Mouse (Mus musculus) thymus, adult 2 months (tissue): ENCODE data around the gene Zdhhc13. TPM values are rescaled to one million over a fixed set of nuclear protein-coding genes. Genes with fewer than 3 reads are reported as not detected.

Experiments
- DNase-seq: peaks from one replicate; pipeline ENCODE4 v3.0.0; 2021
- H3K27ac ChIP-seq: fragments of 200-500 bp; 2 replicates; pipeline ENCODE4 v1.5.1; 2012; ENCODE audit warnings: low read length, control low read depth; ENCODE audit not compliant: control insufficient read depth, insufficient read depth
- H3K27me3 ChIP-seq: fragments of 200-500 bp; 2 replicates; pipeline ENCODE4 v1.6.1; 2012; ENCODE audit warnings: mild to moderate bottlenecking, low read length, moderate library complexity, mixed read lengths; ENCODE audit not compliant: control insufficient read depth, insufficient read depth
- H3K36me3 ChIP-seq: fragments of 200-500 bp; 2 replicates; pipeline ENCODE4 v1.6.1; 2012; ENCODE audit warnings: mild to moderate bottlenecking, low read length, moderate library complexity; ENCODE audit not compliant: control insufficient read depth, insufficient read depth
- H3K4me1 ChIP-seq: fragments of 200-500 bp; replicated peaks from 2 replicates; pipeline ENCODE4 v1.6.1; 2012; ENCODE audit warnings: low read length; ENCODE audit not compliant: control insufficient read depth, insufficient read depth
- H3K4me3 ChIP-seq: fragments of 200-500 bp; 2 replicates; pipeline ENCODE4 v1.5.1; 2012; ENCODE audit warnings: mild to moderate bottlenecking, low read length, control low read depth, moderate library complexity; ENCODE audit not compliant: control insufficient read depth, insufficient read depth
- CTCF ChIP-seq: fragments of 200-500 bp; IDR thresholded peaks from 2 replicates; pipeline ENCODE4 v1.5.1; 2012; ENCODE audit warnings: mild to moderate bottlenecking, control low read depth, low read length, moderate library complexity, borderline replicate concordance; ENCODE audit not compliant: control insufficient read depth, poor library complexity, insufficient read depth; ENCODE audit errors: extremely low read depth
- POLR2A ChIP-seq: fragments of 200-500 bp; IDR thresholded peaks from 2 replicates; pipeline ENCODE4 v1.6.1; 2012; ENCODE audit warnings: mild to moderate bottlenecking, low read length, control low read depth, moderate library complexity; ENCODE audit not compliant: control insufficient read depth, poor library complexity, insufficient read depth; ENCODE audit errors: extremely low read depth
- WGBS: fragments of 180-500 bp; shearing (Covaris S2); methylation state at CpG from one replicate; pipeline ENCODE4 v1.1.7; 2018; 5-methylcytosine and 5-hydroxymethylcytosine counted together
- polyA plus RNA-seq: library from polyadenylated mRNA; depleted of rRNA; stranded (reverse); fragments of >200 nt; gene quantifications from 2 replicates; pipeline ENCODE4 v1.2.3, GENCODE M21; 2012

The Zdhhc13 gene
- polyA plus RNA-seq, 1 experiment, result 19.6 TPM

- no peak overlapping the region for H3K4me3 ChIP-seq
- peaks cover 3% of the 10 kb centered on the region; the same call in 1 of the 2 replicates for H3K4me1 ChIP-seq
- no peak overlapping the region for H3K27ac ChIP-seq
- no peak for TF ChIP-seq POLR2A
- TF ChIP-seq CTCF, result no peak
- no peaks in the 10 kb centered on the region for H3K36me3 ChIP-seq
- WGBS, result 26% methylated on average over 1 of the region's 1 CpGs
- no peaks in the 10 kb centered on the region for H3K27me3 ChIP-seq
- no peak for DNase-seq
These were observed 72.1 kb downstream of the Zdhhc13 start for GRCm38 (mm10) chr7:48860948-48861347.

GRCm38 (mm10) chr7:48861796-48862195 is 73.0 kb downstream of the Zdhhc13 start:
- H3K27me3 ChIP-seq, result no peaks in the 10 kb centered on the region
- DNase-seq, result no peak
- 92% methylated on average over 4 of the region's 4 CpGs for WGBS
- TF ChIP-seq POLR2A, result no peak
- no peak for TF ChIP-seq CTCF
- H3K27ac ChIP-seq, result no peak overlapping the region
- H3K36me3 ChIP-seq, result no peaks in the 10 kb centered on the region; the same call in 1 of the 2 replicates
- H3K4me3 ChIP-seq, result no peak overlapping the region
- H3K4me1 ChIP-seq, result peaks cover 3% of the 10 kb centered on the region; the same call in 1 of the 2 replicates

- Histone ChIP-seq H3K27ac (no peak overlapping the region), H3K4me3 (no peak overlapping the region), H3K4me1 (peaks cover 3% of the 10 kb centered on the region; the same call in 1 of the 2 replicates), H3K27me3 (no peaks in the 10 kb centered on the region), H3K36me3 (peaks cover 19% of the 10 kb centered on the region)
- TF ChIP-seq POLR2A (no peak), CTCF (no peak)
- no peak for DNase-seq
These were observed 75.4 kb downstream of the Zdhhc13 start for GRCm38 (mm10) chr7:48864199-48864598.

GRCm38 (mm10) chr7:48864671-48865458 is 76.1 kb downstream of the Zdhhc13 start:
- H3K4me1 ChIP-seq, result peaks cover 3% of the 10 kb centered on the region; the same call in 1 of the 2 replicates
- no peaks in the 10 kb centered on the region for H3K27me3 ChIP-seq
- peaks cover 22% of the 10 kb centered on the region for H3K36me3 ChIP-seq
- H3K4me3 ChIP-seq, result no peak overlapping the region
- WGBS, result 47% methylated on average over 9 of the region's 9 CpGs
- no peak for DNase-seq
- H3K27ac ChIP-seq, result no peak overlapping the region
- TF ChIP-seq CTCF (no peak), POLR2A (no peak)

GRCm38 (mm10) chr7:48867576-48867975 is 78.8 kb downstream of the Zdhhc13 start:
- no peak for TF ChIP-seq CTCF
- no peak for TF ChIP-seq POLR2A
- H3K27ac ChIP-seq, result no peak overlapping the region
- 97% methylated on average over 18 of the region's 18 CpGs for WGBS
- no peak for DNase-seq
- H3K36me3 ChIP-seq, result peaks cover 47% of the 10 kb centered on the region
- no peak overlapping the region for H3K4me3 ChIP-seq
- H3K4me1 ChIP-seq, result peaks cover 3% of the 10 kb centered on the region; the same call in 1 of the 2 replicates
- H3K27me3 ChIP-seq, result no peaks in the 10 kb centered on the region

GRCm38 (mm10) chr7:48870144-48870543 is 81.3 kb downstream of the Zdhhc13 start:
- Histone ChIP-seq H3K4me3 (no peak overlapping the region), H3K27me3 (no peaks in the 10 kb centered on the region), H3K27ac (no peak overlapping the region), H3K4me1 (no peaks in the 10 kb centered on the region), H3K36me3 (peaks cover 70% of the 10 kb centered on the region)
- WGBS, result 94% methylated on average over 6 of the region's 6 CpGs
- no peak for DNase-seq
- no peak for TF ChIP-seq POLR2A
- TF ChIP-seq CTCF, result no peak

GRCm38 (mm10) chr7:48870579-48871180 is 81.9 kb downstream of the Zdhhc13 start:
- Histone ChIP-seq H3K27me3 (no peaks in the 10 kb centered on the region), H3K36me3 (peaks cover 75% of the 10 kb centered on the region), H3K4me3 (no peak overlapping the region), H3K27ac (no peak overlapping the region), H3K4me1 (no peaks in the 10 kb centered on the region)
- no peak for DNase-seq
- WGBS, result 95% methylated on average over 21 of the region's 21 CpGs
- TF ChIP-seq CTCF, result no peak
